In the genomic region with DNA sequence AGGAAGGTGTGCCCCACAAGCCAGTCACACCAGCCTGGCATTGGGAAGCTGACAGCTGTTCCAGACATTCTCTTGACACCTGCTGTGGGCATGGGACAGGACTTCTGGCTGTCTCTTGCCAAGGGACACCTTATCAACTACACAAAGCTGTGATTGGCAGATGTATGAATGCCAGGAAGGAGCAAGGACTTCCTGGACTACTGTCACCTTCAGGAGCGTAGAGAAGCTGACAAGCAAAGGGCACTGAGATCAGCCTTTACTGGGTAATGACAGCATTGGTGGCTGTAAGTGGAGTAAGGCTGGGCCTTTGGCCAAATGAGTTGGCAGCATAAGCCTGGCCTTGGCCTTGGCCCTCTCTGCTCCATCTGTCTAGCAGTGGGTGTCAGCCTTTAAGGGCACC, we compare ENCODE assay signal across 10 mouse cellular contexts. TPM values are rescaled to one million over a fixed set of nuclear protein-coding genes. Genes with fewer than 3 reads are reported as not detected.
DNase-seq lines count a peak whose midpoint lies in the region; ATAC-seq lines count a peak whose summit lies in the region.
"Had no signal": no experiment of that assay in that cellular context is flagged by ENCODE, and none has a peak within 500 bp of the region (broad histone marks: within the 10 kb centered on the region; RNA-seq: fewer than 3 reads in every experiment).

No protein-coding gene starts in this region.

- H3K4me3 ChIP-seq in heart, embryonic 11.5 days (ENCODE audit: low read depth, low read length), result no peak overlapping the region
- H3K4me3 ChIP-seq: embryonic facial prominence, embryonic 10.5 days had no signal

- peak; percentile 98 for DNase-seq in heart, adult 11 months
- DNase-seq in Muller cell, postnatal 12 days (ENCODE audit: inconsistent ontology term), result peak; percentile 46
- DNase-seq in cerebellum, adult 18-20 months, result peak; percentile 87
- peak; percentile 68 for DNase-seq in heart, adult 8-10 months (ENCODE audit: low spot score)
- no peak for DNase-seq in MN1 (ENCODE audit: low spot score)
- DNase-seq in T-cell, adult 2 months (ENCODE audit: low spot score), result no peak
- DNase-seq in c-Kit-positive CD71-positive TER-119-positive erythroid progenitor cells, embryonic 14.5 days (ENCODE audit: low spot score), result no peak
- DNase-seq: lung, embryonic 14.5 days had no signal

- ATAC-seq in heart, embryonic 11.5 days (replicated peaks; ENCODE audit: insufficient number of reproducible peaks, low FRiP score, low TSS enrichment), result no peak

- H3K4me2 ChIP-seq in heart, embryonic 11.5 days, result no peak overlapping the region
- H3K4me2 ChIP-seq: lung, embryonic 14.5 days had no signal

- no peaks in the 10 kb centered on the region for H3K27me3 ChIP-seq in heart, embryonic 11.5 days (ENCODE audit: control insufficient read depth, insufficient read depth, low read length)

- no peaks in the 10 kb centered on the region for H3K9me3 ChIP-seq in heart, embryonic 11.5 days (replicated peaks; ENCODE audit: control insufficient read depth, low read length)
- H3K9me3 ChIP-seq: embryonic facial prominence, embryonic 10.5 days had no signal

- H3K4me1 ChIP-seq in heart, embryonic 11.5 days (ENCODE audit: control insufficient read depth, insufficient read depth, low read length), result no peaks in the 10 kb centered on the region
- H3K4me1 ChIP-seq: embryonic facial prominence, embryonic 10.5 days had no signal

- no peak overlapping the region for H3K27ac ChIP-seq in heart, embryonic 11.5 days (ENCODE audit: low read depth, low read length)
- H3K27ac ChIP-seq: embryonic facial prominence, embryonic 10.5 days had no signal

- WGBS in heart, embryonic 11.5 days (ENCODE audit: insufficient replicate concordance), result 59% methylated on average over 1 of the region's 1 CpGs

- no peaks in the 10 kb centered on the region for H3K36me3 ChIP-seq in heart, embryonic 11.5 days (ENCODE audit: control insufficient read depth, insufficient read depth, low read length)
- H3K36me3 ChIP-seq: embryonic facial prominence, embryonic 10.5 days had no signal

- H3K9ac ChIP-seq in heart, embryonic 11.5 days (ENCODE audit: low read depth, low read length), result no peak overlapping the region
- H3K9ac ChIP-seq: lung, embryonic 14.5 days had no signal

RNA-seq across cellular contexts. Expression of a gene that starts 17.4 kb away (rescaled TPM):
- polyA plus RNA-seq in heart, embryonic 11.5 days (2014; fragmentation: Nextera tagmentation; extraction: Ambion mirVana), result 1.8 and 1.9 TPM in 2 replicates
- under 1 TPM in 1 of 4 experiments, not detected in 3; 0.16 TPM for total RNA-seq in heart, adult 8-10 months (2022)

Comparison
In these comparisons a context has a peak if more than half of its experiments do, and no peak if none do; other contexts are left out.
1. DNase-seq: peak in heart, adult 11 months (single experiment), Muller cell, postnatal 12 days (single experiment), cerebellum, adult 18-20 months (2 of 2) and heart, adult 8-10 months (single experiment); none in MN1 (single experiment), T-cell, adult 2 months (single experiment) and c-Kit-positive CD71-positive TER-119-positive erythroid progenitor cells, embryonic 14.5 days (single experiment).